Mouse (Mus musculus): ENCODE data around the gene Smad3.

DNA sequence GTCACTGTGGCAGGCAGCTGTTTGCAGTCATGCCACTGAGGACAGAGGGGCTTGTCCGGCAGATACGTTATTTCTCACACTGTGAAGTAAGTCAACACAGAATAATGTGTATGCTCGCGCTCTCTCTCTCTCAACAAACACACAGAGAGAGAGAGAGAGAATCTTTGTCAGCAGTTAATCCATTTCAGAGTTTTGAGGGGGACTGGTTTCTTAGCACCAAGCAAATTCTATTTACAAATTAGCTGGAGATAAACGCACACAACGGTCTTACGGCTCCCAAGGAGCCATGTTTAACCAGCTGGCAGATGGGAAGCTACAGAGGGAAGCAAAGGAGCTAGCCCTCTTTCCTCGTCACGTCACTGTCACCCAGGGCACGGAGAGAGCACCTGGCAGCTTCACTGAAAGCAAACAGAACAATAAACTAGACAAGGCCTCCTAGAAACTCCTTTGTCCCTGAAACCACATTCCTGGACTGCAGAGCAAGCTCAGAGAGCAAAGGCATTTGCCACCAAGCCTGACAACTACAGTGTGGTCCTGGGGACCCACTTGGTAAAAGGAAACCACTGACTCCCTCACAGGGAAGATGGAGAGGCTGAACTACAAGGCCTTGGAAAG, 7.3 kb downstream of the Smad3 start:
- no peak for TF ChIP-seq CTCF (IDR thresholded peaks at IDR 0.05; ENCODE audit: borderline replicate concordance, extremely low read depth, insufficient read depth, insufficient read length)
- no peak for TF ChIP-seq POLR2A (IDR thresholded peaks at IDR 0.05; ENCODE audit: borderline replicate concordance, extremely low read depth, insufficient read depth, insufficient read length, poor library complexity, severe bottlenecking)

Measured in brain, embryonic 14.5 days (tissue).